Mouse (Mus musculus): ENCODE measurements around the gene Tns3. TPM values are rescaled to one million over a fixed set of nuclear protein-coding genes. Genes with fewer than 3 reads are reported as not detected.

Gene Tns3
- total RNA-seq, 1 experiment from 2014 or later: 38.4 TPM

DNA sequence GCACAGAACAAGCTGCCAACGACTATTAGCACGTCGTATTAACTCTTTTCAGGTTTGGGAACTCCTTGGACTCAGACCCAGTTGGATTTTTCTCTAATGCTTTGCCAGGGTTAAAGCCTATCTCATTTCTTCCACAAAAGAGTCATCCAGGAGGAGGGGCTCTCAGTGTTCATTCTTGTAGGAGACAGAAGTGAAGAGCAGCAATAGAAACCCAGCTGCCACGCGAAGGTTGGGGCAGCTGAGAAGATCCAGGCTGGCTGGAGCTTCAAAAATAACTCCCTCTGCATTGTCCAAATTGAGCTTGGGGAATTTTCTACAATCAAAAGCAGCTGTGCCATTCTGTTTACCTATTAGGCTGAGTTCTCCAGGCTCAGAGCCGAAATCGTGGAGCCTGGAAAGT lies 16.3 kb upstream of the Tns3 start:
- no peak for DNase-seq

DNA sequence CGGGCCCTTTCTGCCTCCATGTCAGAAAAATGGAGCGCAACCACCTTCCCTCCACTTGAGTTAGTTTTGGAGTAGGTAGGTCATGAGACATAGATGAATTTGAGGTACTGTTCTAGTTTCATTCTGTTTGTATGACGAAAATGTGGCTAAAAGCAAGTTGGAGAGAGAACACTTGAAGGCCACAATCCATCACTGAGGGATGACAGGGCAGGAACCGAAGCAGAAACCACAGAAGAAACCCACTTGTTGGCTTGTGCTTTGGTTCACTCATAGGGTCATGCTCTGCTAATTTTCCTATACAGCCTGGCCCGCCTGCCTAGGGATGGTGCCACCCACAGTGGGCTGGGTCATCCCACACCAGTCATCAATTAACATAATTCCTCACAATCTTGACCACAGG lies 14.9 kb upstream of the Tns3 start:
- DNase-seq: no peak

DNA sequence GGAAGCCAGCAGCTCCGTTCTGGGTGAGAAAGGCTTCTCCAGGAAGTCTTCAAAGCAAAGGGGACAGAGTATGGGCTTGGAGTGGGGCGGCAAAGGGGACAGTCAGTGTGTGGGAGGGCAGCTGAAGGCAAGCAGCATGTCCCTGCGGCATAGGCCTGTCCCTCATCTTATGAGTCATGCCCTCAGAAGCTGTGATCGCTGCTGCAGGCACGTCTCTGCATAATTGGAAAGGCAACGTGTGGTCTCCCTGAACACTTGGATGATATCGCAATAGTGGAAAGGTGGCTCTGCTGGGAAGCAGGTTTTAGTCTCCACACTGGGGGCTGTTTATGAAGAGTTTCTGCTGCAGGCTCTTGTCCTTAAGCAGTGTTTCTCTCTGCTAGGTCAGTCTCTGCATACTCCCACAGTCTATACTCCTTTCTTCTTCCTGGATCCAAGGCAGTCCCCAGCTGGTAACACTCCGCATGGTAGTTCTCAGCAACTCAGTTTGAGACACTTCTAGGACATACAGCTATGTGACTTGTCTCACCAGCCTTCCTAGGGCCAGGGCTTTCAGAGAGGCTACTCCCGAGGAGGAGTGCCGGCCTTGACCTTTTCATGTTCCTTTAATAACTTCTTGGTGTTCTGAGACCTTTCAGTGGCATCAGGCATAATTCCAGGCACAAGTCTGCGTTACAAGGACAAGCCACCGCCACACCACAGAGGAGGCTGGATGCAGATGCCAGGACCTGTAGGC lies 14.1 kb upstream of the Tns3 start:
- peak; percentile 33 for DNase-seq

DNA sequence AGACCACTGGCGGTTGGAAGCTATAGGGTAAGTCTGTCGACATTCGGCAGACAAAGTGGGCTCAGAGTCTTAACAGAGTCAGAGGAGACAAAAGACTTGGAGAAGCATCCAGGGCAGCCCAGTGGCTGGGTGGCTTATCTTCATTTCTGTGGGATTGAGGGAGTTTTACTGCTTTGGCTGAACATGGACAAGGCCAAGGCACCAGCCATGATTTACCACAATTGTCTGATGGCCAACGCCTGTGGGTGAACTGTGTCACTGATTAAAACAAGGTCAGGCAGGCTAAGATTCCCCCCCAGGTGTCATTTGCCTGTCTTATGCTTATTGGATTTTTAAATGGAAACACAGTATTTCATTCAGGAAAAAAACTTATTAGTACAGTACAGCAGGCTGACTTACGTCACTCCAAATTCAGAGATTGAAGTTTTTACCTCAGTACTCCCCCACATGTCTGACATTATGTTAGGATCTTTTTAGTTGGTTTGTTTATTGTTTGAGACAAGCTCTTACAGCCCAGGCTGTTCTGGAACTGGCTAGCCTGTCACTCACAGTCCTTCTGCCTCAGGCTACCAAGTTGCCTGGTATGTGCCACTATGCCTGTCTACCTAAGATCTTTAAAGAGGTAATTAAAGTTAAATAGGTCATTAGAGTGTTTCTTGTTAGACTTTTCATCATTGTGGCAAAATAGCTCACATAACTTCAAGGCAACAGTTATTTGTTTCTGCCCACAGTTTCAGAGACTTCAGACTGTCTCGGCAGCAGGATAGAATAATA lies 11.6 kb upstream of the Tns3 start:
- DNase-seq: peak; percentile 31

DNA sequence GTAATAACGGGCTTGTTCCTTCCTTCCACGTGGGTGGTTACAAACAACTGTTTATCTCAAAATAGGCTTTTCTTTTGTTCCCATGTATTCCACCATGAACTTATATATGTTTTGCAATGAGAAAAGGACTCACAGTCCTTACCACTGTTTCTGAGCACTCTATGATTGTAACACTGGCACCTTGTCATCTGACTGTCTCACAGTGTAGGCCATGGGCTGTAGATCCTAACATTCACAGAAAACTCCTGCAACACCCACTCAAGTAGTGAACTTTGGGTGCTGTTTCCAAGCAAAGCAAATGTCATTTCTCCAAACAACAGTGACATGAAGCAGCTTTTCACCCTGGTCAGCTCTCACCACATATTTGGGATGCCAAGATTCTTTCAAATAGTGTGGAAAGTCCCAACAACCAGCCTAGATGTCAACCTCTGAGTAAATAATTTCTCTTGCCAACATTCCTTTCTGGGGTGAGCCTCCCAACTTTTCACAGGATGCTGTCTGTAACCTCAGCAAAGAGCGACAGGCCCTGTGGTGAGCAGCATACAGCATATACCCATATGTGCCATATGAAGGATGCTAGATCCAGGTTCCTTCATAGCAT lies 10.3 kb upstream of the Tns3 start:
- no peak for DNase-seq

DNA sequence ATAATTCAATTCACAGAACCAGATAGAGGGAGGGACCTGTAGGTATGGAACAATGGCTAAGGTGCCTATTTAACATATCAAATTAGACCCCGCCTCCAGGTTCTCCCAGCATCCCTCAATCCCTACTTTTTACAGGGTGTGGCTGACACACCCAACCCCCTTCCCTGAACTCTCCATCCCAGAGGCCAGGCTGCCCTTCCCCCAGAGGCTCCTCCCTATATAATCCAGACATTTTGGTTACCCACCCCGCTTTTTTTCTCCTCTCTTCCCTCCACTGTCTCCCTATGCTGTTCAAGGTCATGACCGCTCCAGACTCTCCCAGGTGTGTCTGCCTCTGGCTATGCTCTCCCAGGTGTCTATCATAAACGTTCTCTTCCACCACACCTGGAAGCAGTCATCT lies 7.4 kb upstream of the Tns3 start:
- no peak for DNase-seq

DNA sequence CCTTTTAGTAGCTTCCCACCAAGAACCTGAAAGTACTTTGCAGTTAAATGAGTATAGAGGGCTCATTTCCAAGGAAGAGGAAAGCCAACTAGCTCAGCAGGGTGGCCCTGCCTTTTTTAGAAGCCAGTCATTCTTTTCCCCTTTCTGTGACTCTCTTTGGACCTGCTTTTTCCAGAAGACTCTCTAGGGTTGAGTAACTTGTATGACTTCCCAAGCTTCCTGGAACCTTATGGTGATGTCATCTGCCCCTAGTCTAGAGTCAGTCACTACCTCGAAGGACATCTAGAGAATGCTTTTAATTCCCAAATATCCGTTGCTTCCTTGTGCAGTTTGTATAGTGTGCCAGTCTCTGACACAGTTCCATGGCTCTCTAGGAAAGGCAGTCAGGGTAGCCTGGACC lies 4.8 kb upstream of the Tns3 start:
- DNase-seq: no peak

DNA sequence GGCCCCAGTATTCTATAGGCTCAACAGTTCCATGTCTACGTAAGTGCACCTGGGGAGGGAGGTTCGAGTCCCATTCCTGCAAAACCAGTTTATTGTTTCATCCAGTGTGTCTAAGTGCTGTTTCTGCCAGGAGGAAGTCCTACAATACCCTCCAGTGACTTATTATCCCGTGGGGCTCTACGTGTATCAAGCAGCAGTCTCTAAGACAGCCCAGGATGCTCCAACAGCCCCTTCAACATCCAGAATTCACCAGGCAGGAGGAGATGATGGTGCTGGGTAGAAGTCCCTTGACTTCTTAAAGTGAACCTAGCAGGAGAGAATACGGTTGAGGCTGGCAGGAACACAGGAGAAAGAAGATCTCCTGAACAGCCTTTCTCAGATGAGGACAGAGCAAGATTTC lies 462 bp upstream of the Tns3 start:
- no peak for DNase-seq

DNA sequence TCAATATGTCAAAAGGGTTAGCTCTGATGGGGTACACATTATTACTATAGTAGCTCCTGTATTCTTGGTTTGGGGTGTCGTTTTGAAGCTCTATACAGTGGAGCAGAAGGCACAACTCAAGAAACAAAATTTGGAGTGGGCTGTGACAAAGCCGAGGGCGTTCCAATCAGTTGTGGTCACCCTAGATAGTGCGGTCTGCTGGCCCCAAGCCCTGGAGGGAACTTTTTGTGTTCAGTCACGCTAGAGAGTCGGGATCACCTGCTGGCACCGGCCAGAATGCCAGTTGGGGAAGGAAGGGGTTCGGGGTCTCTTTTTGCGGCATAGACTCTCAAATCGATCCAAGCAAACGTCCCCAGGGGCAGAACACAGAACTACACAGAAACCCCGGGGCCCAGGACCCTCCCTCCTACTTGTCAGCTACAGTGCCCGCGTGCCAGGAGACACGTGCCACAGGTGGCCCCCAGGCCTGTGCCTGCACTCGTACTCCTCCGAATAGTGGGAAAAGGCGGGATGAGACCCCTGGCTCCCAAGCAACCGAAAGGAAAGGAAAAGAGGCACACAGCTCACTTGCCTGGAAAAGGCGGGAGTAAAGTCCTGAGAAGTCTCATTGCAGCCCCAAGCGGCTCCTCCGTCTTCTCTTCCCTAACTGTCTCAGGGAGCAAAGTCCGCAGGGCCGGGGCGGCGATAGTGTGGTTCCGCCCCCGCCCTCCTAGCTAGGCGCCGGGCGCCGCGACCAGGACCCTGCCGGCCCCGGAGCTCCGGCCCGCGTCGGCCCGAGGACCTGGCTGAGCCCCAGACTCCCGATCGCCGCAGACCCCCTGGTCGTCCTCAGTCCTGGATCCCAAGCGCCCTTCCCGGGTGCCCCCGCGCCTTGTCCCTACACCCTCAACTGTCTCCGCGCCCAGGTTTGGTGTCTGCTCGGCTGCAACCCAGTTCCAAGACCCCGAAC lies 617 bp downstream of the Tns3 start:
- DNase-seq: peak; percentile 71

DNA sequence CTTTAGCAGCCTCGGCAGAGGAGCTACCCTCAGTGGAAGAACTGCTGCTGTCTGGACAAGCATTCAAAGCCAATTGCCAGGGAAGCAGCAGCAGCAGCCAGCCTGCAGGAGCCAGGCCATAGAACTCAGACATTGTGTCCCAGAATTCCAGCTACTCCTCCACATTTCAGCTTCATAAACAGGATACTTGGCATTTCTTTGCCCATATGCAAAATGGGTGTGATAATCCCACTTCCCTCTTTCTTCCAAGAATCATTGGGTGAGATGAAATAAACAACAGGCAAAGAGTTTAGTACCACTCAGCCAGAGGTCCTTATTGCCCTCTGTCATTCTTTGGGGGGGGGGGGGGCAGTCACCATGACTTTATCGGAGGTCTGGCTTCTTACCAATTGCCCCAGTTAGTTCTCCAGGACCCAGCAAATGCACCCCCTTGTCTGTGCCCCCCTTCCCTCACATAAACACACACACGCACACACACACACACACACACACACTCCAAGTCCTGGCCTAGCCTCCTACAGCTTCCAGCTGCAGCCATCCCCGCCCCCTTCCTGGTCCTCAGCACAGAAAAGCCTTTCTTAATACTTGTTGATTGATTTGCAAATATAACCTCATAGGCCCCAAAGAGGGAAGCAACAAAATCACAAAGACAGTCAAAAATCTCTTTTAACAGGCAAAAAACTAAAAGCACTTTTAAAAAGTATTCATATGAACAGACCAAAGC lies 1.5 kb downstream of the Tns3 start:
- DNase-seq: peak; percentile 35

DNA sequence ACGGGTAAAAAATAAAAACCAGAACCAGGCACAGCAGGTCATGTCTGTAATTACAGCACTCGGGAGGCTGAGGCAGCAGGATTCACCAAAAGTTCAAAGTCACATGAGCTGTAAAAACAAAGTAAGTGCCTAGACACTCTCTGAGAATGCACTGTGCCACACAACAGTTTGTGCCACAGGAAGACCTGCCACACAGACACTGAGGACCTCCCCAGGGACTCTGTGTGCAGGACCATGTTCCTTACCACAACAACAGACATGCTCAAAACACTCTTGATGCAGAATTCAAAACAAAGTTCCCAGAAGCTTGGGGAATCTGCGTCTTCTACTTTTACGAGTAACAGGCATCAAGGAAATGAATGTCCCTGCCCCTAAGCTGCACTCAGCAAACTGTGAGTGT lies 3.4 kb downstream of the Tns3 start:
- no peak for DNase-seq

DNA sequence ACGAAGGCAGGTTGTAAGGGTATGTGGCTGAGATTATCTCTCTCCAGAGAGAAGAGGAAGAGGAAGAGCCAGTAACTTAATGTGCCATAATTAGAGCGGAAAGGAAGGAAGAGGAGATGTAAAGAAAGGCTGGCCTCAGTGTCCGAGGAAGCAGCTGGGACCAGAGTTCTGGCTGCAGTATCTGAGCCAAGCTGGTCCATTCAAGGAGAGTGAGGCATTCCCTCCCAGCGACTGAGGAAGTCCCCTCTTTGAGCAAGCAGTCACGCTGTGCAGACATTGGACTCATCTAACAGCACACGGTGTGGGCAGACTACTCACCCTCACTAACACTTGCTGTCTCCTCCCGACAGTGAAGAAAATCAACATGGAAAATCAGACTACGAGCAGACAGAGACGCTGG lies 4.5 kb downstream of the Tns3 start:
- no peak for DNase-seq

DNA sequence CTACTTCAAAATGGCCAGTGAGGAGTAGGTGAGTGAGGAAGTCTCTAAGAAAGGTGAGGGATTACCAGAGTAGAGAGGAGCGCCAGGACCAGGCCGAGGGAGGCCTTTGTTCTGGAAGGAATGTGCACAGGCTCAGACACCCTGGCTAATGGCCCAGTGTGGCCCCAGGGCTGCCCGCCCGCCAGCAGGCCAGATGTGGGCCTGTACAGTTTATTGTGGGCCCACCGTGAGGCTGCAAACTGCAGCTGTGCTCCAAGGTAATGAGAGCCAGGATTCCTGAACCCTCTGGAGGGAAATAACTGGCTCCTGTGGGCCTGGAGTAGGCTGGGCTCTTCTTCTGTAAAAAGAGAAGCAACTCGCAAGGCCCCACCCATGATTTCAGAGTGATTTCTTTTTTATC lies 5.3 kb downstream of the Tns3 start:
- no peak for DNase-seq

DNA sequence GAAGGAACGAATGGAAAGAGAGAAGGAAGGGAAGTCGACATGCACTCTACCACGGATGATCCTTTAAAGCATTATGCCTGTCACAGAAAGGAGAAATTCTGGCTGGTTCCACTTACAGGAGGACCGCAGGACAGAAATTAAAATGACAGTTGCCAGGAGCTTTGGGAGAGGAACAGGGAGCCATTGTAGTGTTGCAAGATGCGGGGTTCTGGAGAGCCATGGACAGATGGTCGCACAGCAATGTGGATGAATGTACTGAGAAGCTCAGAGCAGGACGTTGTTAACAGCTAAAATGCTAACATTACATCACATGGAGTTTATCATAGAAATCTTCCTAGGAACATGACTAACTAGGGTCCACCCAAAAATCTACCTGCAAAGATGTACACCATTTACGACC lies 6.8 kb downstream of the Tns3 start:
- no peak for DNase-seq

DNA sequence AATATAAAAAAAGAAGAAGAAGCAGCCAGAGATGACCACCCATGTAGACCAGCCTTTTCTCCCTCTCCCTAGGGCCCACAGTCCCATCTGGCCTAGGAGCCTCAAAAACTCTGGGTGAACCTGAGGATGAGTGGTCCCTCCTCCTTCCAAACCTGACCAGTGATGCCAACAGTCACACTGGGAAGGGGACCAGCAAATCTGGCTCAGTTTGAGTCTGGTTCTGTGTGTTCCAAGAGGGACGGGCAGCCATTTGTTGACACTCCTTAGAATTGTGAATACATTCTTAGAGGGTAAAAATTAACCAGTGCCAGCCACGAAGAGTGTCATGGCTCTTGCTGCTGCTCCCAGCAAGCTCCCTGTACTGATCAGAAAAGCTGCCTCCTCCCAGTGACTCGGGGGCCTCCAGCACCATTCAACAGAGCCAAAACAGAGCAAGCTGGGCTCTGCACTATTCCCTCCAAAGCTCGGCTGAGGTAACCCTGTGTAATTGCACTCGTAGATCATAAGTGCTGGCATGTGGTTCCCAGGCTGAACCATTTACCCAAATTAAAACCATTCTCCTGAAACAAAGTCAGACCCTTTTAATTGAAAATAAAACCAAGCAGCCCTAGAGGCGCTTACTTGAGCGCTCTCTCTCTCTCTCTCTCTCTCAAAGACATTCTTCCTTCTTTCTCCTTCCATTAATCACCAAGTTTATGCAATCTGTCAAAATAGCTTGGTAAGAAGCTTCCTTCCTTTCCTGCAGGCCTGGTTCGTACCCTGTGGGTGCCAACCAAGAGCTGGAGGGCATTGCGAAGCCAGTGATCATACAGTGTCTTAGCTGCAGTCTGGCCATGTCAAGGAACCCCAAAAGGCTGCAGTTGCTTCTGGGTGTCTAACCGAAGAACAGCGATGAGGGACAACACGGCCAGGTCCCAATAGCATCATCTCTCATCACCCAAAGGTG lies 7.6 kb downstream of the Tns3 start:
- no peak for DNase-seq

DNA sequence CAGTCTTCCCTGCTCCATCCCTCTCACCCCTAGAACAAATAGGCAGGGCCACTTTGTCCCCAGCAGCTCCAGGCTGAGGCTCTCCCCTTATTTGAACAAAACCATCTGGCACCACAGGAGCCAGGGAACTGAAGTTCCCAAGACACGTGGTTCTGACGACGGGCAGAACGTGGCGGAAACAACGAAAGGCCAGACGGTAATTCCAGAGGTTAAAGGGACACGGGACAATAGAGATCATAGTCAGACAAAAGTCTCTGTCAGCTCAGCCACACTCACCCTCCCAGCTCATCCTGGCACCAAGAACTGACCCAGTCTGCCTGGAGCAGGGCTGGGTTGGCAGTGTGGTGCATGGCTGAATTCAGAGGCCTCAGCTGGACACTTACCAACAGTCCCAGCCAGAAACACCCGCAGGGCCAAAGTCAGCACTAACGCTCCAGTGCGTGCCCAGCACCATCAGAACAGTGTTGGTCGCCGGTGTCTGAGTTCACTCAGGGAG lies 10.5 kb downstream of the Tns3 start:
- DNase-seq: peak; percentile 43

DNA sequence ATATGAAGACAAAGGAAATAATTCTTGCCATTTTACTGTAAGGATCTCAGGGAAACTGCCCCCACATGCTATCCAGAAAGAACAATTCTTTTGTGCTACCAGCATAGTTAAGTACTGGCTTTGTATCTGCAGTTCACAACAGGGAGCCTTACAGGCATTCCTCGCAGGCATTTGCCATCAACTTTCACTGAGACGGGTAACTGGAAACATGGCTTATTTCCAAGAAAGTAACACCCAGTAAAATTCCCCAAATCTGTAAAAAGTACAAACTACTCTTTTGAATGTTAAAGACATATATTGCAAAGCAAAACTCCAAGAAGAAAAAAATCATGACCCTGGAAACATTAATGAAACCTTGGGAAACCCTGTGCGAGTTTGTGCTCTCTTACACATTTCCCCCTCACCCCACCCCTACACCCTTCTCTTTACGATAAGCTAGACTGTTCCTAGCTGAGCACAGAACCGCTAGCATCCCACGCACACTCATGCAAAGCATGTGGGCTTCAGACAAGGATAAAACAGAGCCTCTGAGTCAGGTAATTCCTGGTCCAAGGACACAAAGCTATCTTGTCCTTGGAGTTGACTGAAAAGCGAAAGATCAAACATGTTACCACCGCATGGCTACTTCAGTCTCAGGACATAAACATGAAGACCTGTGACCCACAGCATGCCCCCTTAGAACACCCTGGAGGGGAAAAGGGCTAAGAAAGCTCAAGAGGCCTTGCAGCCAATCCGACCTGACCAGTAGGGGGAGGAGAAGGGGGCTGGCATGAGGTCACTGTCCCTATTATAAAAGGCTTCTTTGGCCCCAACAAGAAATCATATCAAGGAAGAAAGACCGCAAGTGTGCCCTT lies 11.3 kb downstream of the Tns3 start:
- peak; percentile 35 for DNase-seq

DNA sequence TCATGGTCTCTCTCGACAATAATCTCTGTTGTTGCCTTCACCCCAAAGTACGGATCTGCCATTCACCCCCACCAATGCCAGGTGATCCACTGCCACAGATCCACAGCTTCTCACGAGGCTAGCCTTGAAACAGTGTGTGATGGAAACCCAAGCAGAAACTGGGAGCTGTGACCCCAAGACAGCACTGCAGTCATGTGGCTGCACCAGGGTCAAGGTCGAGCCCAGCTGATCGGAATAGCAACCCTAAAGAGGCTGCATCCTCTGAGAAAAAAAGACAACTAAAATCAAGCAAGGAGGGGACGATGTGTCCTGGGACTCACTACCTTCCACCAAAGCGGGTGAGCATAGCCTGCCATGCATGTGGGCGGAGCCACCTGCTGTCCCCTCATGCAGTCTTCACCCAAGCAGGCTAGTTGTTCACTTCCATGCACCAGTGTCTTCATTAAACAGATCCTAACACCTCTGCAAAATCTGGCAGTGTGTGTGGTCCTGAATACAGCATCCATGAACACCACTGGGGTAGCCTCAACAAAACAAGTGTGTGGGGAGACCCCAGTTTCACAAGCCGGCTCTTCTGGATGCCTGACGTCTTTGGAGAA lies 12.1 kb downstream of the Tns3 start:
- DNase-seq: peak; percentile 21
